Mouse (Mus musculus): ENCODE measurements around the gene Babam2. TPM values are rescaled to one million over a fixed set of nuclear protein-coding genes. Genes with fewer than 3 reads are reported as not detected.

Gene Babam2
- polyA plus RNA-seq, 1 experiment from 2014 or later: 58.2 TPM

GRCm38 (mm10) chr5:31931637-31932036, 234.2 kb downstream of the Babam2 start:
- ATAC-seq (ENCODE audit: insufficient read depth, low FRiP score, low read depth): no peak
- Histone ChIP-seq H3K27me3 (replicated peaks) (no peaks in the 10 kb centered on the region), H3K27ac (peak overlapping the region; percentile 32; the same call in 1 of the 2 replicates), H3K4me1 (0 out of 2 replicates have a peak, but pooled peaks cover 6% of the 10 kb centered on the region), H3K4me3 (replicated peaks) (no peak overlapping the region), H3K36me3 (no peaks in the 10 kb centered on the region), H3K9ac (no peak overlapping the region), H3K4me2 (no peak overlapping the region), H3K9me3 (no peaks in the 10 kb centered on the region)
- 65% methylated on average over 1 of the region's 1 CpGs for WGBS

DNA sequence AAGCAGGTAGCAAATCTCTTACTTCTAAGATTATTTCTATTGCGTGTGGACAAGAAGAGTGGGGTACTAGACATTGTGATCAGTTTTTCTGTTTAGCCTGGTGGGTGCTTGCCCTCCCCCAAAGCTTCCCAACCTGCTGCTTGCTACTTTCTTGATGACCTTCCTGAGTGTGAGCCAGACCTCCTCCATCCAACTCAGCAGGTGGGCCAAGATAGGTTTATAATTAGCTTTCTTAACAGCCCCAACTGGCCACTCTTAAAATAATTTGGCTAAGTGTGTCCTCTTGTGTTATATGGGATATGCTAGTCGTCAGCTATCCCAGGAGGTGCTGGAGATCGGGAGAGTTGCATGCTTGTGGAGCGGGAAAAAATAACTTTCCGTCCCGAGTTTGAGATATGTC, 235.8 kb downstream of the Babam2 start:
- Histone ChIP-seq H3K4me3 (replicated peaks) (no peak overlapping the region), H3K9me3 (no peaks in the 10 kb centered on the region), H3K36me3 (no peaks in the 10 kb centered on the region), H3K4me1 (0 out of 2 replicates have a peak, but pooled peaks cover 6% of the 10 kb centered on the region), H3K27me3 (replicated peaks) (no peaks in the 10 kb centered on the region), H3K27ac (no peak overlapping the region), H3K9ac (no peak overlapping the region), H3K4me2 (no peak overlapping the region)
- 67% methylated on average over 6 of the region's 6 CpGs for WGBS
- ATAC-seq (ENCODE audit: insufficient read depth, low FRiP score, low read depth): no peak

DNA sequence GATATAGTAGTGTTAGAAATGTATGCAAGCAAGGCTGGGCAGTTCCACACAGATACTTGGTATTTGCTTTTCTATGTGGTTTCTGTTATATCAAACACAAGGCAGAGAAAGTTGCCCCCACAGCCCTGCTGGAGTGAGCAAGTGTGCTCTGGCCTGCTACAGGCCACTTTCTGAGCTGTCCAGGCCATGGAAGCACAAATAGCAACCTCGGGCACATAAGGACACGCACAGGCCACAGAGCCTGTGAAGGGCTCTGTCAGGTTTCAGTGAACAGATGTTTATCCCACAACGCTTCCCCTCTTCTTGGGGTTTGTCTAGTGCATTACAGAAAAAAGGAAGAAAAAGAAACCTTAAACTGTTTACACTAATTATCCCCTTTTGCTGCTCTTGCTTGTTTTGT, 236.9 kb downstream of the Babam2 start:
- no peak overlapping the region for H3K9ac ChIP-seq
- 53% methylated on average over 3 of the region's 3 CpGs for whole genome bisulfite sequencing
- no peak overlapping the region for H3K4me3 ChIP-seq (replicated peaks)
- H3K4me2 ChIP-seq: no peak overlapping the region
- no peaks in the 10 kb centered on the region for H3K9me3 ChIP-seq
- peak overlapping the region; percentile 46 for H3K27ac ChIP-seq
- H3K27me3 ChIP-seq (replicated peaks): no peaks in the 10 kb centered on the region
- 0 out of 2 replicates have a peak, but pooled peaks cover 6% of the 10 kb centered on the region for H3K4me1 ChIP-seq
- H3K36me3 ChIP-seq: no peaks in the 10 kb centered on the region
- ATAC-seq (ENCODE audit: insufficient read depth, low FRiP score, low read depth): 0 out of 2 replicates have a peak, but pooled peaks have one; percentile 27

DNA sequence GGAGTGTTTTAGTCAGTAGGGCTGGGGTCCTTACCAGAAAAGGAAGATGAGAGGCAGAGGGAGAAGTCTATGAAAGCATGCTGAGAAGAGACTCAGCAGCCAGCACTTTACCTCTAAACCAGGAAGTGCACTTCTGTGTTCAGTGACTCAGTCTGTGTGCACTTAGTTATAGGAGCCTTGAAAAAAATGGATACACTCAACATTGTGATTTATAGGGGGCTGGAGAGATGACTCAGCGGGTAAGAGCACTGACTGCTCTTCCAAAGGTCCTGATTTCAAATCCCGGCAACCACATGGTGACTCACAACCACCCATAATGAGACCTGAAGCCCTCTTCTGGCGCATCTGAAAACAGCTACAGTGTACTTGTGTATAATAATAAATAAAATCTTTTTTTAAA, 238.5 kb downstream of the Babam2 start:
- H3K27ac ChIP-seq: no peak overlapping the region
- ATAC-seq (ENCODE audit: insufficient read depth, low FRiP score, low read depth): no peak
- no peaks in the 10 kb centered on the region for H3K36me3 ChIP-seq
- no peak overlapping the region for H3K9ac ChIP-seq
- no peaks in the 10 kb centered on the region for H3K9me3 ChIP-seq
- 80% methylated on average over 3 of the region's 3 CpGs for WGBS
- H3K27me3 ChIP-seq (replicated peaks): no peaks in the 10 kb centered on the region
- no peak overlapping the region for H3K4me2 ChIP-seq
- H3K4me3 ChIP-seq (replicated peaks): no peak overlapping the region
- H3K4me1 ChIP-seq: 0 out of 2 replicates have a peak, but pooled peaks cover 6% of the 10 kb centered on the region

- H3K4me2 ChIP-seq: no peak overlapping the region
- H3K36me3 ChIP-seq: no peaks in the 10 kb centered on the region
- H3K9ac ChIP-seq: no peak overlapping the region
- no peak overlapping the region for H3K27ac ChIP-seq
- 70% methylated on average over 3 of the region's 3 CpGs for WGBS
- no peak overlapping the region for H3K4me3 ChIP-seq (replicated peaks)
- H3K4me1 ChIP-seq: 0 out of 2 replicates have a peak, but pooled peaks cover 6% of the 10 kb centered on the region
- H3K27me3 ChIP-seq (replicated peaks): no peaks in the 10 kb centered on the region
- no peaks in the 10 kb centered on the region for H3K9me3 ChIP-seq
- ATAC-seq (ENCODE audit: insufficient read depth, low FRiP score, low read depth): no peak
These were observed 239.0 kb downstream of the Babam2 start for GRCm38 (mm10) chr5:31936523-31936922.

GRCm38 (mm10) chr5:31940876-31941275, 243.4 kb downstream of the Babam2 start:
- no peak overlapping the region for H3K9ac ChIP-seq
- peaks cover 7% of the 10 kb centered on the region; the same call in 1 of the 2 replicates for H3K4me1 ChIP-seq
- H3K9me3 ChIP-seq: no peaks in the 10 kb centered on the region
- H3K27ac ChIP-seq: no peak overlapping the region
- no peaks in the 10 kb centered on the region for H3K36me3 ChIP-seq
- H3K4me2 ChIP-seq: no peak overlapping the region
- no peak overlapping the region for H3K4me3 ChIP-seq (replicated peaks)
- no peak for ATAC-seq (ENCODE audit: insufficient read depth, low FRiP score, low read depth)
- no peaks in the 10 kb centered on the region for H3K27me3 ChIP-seq (replicated peaks)
- 86% methylated on average over 8 of the region's 8 CpGs for WGBS

GRCm38 (mm10) chr5:31947185-31947584, 249.7 kb downstream of the Babam2 start:
- 39% methylated on average over 4 of the region's 4 CpGs for WGBS
- H3K9me3 ChIP-seq: no peaks in the 10 kb centered on the region
- ATAC-seq (ENCODE audit: insufficient read depth, low FRiP score, low read depth): no peak
- no peak overlapping the region for H3K9ac ChIP-seq
- no peak overlapping the region for H3K4me3 ChIP-seq (replicated peaks)
- peak overlapping the region; percentile 3; the same call in 1 of the 2 replicates for H3K27ac ChIP-seq
- peaks cover 4% of the 10 kb centered on the region; the same call in 1 of the 2 replicates for H3K4me1 ChIP-seq
- H3K36me3 ChIP-seq: no peaks in the 10 kb centered on the region
- no peak overlapping the region for H3K4me2 ChIP-seq
- no peaks in the 10 kb centered on the region for H3K27me3 ChIP-seq (replicated peaks)

DNA sequence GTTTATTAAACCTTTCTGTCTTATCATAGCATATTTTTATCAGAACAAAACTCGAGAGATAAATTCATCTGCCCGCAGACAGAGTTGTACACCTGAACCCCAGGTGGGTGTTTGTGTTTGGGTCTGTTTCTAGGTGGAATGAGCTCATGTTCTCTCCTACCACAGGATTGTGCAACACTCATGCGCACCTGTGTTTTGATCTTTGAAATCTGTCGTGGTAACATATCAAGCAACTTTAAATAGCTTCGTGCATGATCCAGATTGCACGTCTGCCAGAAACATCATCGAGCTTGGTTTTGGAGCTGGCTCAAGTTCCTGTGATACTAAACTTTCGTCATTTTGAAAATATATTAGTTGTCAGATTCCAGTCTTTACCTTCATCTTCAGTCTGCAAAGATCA, 251.9 kb downstream of the Babam2 start:
- no peaks in the 10 kb centered on the region for H3K27me3 ChIP-seq (replicated peaks)
- no peaks in the 10 kb centered on the region for H3K36me3 ChIP-seq
- no peaks in the 10 kb centered on the region for H3K4me1 ChIP-seq
- no peak overlapping the region for H3K4me2 ChIP-seq
- no peaks in the 10 kb centered on the region for H3K9me3 ChIP-seq
- 61% methylated on average over 8 of the region's 8 CpGs for WGBS
- ATAC-seq (ENCODE audit: insufficient read depth, low FRiP score, low read depth): no peak
- no peak overlapping the region for H3K4me3 ChIP-seq (replicated peaks)
- H3K9ac ChIP-seq: no peak overlapping the region
- H3K27ac ChIP-seq: no peak overlapping the region

DNA sequence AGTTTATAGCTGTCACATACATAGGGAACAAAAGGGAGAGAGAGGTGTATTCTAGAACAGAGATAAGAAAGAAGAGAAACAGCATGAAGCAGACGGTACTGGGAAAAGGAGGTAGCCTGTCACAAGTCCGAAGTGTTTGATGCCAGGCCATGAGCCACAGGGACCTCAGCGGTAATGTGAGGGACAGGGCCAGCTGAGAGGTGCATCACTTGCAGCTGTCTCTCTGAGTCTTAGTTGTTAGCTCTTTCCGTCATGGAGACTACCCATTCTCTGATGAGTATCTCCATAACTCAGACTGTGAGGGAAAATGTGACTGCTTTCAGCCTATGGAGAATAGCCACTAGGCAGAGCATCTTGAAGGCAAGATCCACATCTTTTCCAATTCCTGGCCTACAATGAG, 253.0 kb downstream of the Babam2 start:
- Histone ChIP-seq H3K36me3 (no peaks in the 10 kb centered on the region), H3K4me2 (no peak overlapping the region), H3K9ac (no peak overlapping the region), H3K4me3 (replicated peaks) (no peak overlapping the region), H3K27ac (no peak overlapping the region), H3K4me1 (no peaks in the 10 kb centered on the region), H3K9me3 (no peaks in the 10 kb centered on the region), H3K27me3 (replicated peaks) (no peaks in the 10 kb centered on the region)
- 85% methylated on average over 4 of the region's 4 CpGs for WGBS
- no peak for ATAC-seq (ENCODE audit: insufficient read depth, low FRiP score, low read depth)

DNA sequence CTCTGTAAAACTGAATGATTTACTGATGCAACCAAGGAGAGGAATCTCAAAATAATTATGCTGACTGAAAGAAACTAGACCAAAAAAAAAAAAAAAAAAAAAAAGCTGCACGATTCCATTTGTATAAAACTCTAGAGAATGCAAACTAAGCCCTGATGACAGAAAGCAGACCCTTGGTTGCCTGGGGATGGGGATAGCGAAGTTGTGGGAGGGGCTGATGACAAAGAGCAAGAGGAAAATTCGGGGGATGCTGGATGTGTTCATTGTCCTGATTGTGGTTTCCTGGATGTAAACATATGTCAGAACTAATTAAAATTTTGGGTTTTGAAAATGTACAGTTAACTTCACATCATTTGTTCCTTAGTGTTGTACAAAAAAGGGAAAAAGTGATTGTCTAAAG, 257.7 kb downstream of the Babam2 start:
- no peak overlapping the region for H3K27ac ChIP-seq
- H3K36me3 ChIP-seq: no peaks in the 10 kb centered on the region
- WGBS: 51% methylated on average over 3 of the region's 3 CpGs
- H3K4me3 ChIP-seq (replicated peaks): no peak overlapping the region
- H3K9me3 ChIP-seq: no peaks in the 10 kb centered on the region
- no peaks in the 10 kb centered on the region for H3K27me3 ChIP-seq (replicated peaks)
- H3K4me2 ChIP-seq: no peak overlapping the region
- no peaks in the 10 kb centered on the region for H3K4me1 ChIP-seq
- no peak for ATAC-seq (ENCODE audit: insufficient read depth, low FRiP score, low read depth)
- H3K9ac ChIP-seq: no peak overlapping the region

GRCm38 (mm10) chr5:31956336-31956735, 258.9 kb downstream of the Babam2 start:
- no peaks in the 10 kb centered on the region for H3K36me3 ChIP-seq
- no peak overlapping the region for H3K4me3 ChIP-seq (replicated peaks)
- H3K27me3 ChIP-seq (replicated peaks): no peaks in the 10 kb centered on the region
- ATAC-seq (ENCODE audit: insufficient read depth, low FRiP score, low read depth): no peak
- H3K9me3 ChIP-seq: no peaks in the 10 kb centered on the region
- 93% methylated on average over 3 of the region's 3 CpGs for WGBS
- no peaks in the 10 kb centered on the region for H3K4me1 ChIP-seq
- H3K27ac ChIP-seq: peak overlapping the region; percentile 31; the same call in 1 of the 2 replicates
- H3K9ac ChIP-seq: no peak overlapping the region
- H3K4me2 ChIP-seq: no peak overlapping the region

GRCm38 (mm10) chr5:31959886-31960285, 262.4 kb downstream of the Babam2 start:
- Histone ChIP-seq H3K27me3 (replicated peaks) (no peaks in the 10 kb centered on the region), H3K9me3 (no peaks in the 10 kb centered on the region), H3K27ac (no peak overlapping the region), H3K36me3 (no peaks in the 10 kb centered on the region), H3K4me1 (peaks cover 3% of the 10 kb centered on the region; the same call in 1 of the 2 replicates), H3K4me2 (no peak overlapping the region), H3K9ac (no peak overlapping the region), H3K4me3 (replicated peaks) (no peak overlapping the region)
- no peak for ATAC-seq (ENCODE audit: insufficient read depth, low FRiP score, low read depth)
- 89% methylated on average over 8 of the region's 8 CpGs for WGBS

- no peaks in the 10 kb centered on the region for H3K9me3 ChIP-seq
- WGBS: 32% methylated on average over 2 of the region's 2 CpGs
- H3K27ac ChIP-seq: no peak overlapping the region
- H3K27me3 ChIP-seq (replicated peaks): no peaks in the 10 kb centered on the region
- ATAC-seq (ENCODE audit: insufficient read depth, low FRiP score, low read depth): no peak
- no peak overlapping the region for H3K4me2 ChIP-seq
- no peaks in the 10 kb centered on the region for H3K36me3 ChIP-seq
- H3K4me1 ChIP-seq: peaks cover 3% of the 10 kb centered on the region; the same call in 1 of the 2 replicates
- H3K4me3 ChIP-seq (replicated peaks): no peak overlapping the region
- no peak overlapping the region for H3K9ac ChIP-seq
These were observed 263.9 kb downstream of the Babam2 start for GRCm38 (mm10) chr5:31961423-31961822.
